Mouse (Mus musculus) liver, adult (tissue): ENCODE data around the gene Acap1.

Experiments
- GATA4 ChIP-seq: IDR thresholded peaks from 2 replicates; pipeline ENCODE4 v1.6.1; 2014; ENCODE audit warnings: mild to moderate bottlenecking, low read length; ENCODE audit not compliant: insufficient replicate concordance

Gene Acap1

GRCm38 (mm10) chr11:69891482-69891881, 3.9 kb downstream of the Acap1 start:
- no peak for TF ChIP-seq GATA4

GRCm38 (mm10) chr11:69886907-69887635, 8.3 kb downstream of the Acap1 start:
- TF ChIP-seq GATA4 = no peak

- TF ChIP-seq GATA4 = no peak
Measured at GRCm38 (mm10) chr11:69884663-69885062, 10.7 kb downstream of the Acap1 start.

GRCm38 (mm10) chr11:69884240-69884639, 11.1 kb downstream of the Acap1 start:
- TF ChIP-seq GATA4 = no peak

GRCm38 (mm10) chr11:69883527-69884151, 11.7 kb downstream of the Acap1 start:
- no peak for TF ChIP-seq GATA4

GRCm38 (mm10) chr11:69883066-69883465, 12.3 kb downstream of the Acap1 start:
- TF ChIP-seq GATA4 = no peak

GRCm38 (mm10) chr11:69881787-69882670, 13.3 kb downstream of the Acap1 start:
- TF ChIP-seq GATA4 = no peak

- TF ChIP-seq GATA4 = peak; percentile 39; the same call in 1 of the 2 replicates
Measured at GRCm38 (mm10) chr11:69880853-69881603, 14.3 kb downstream of the Acap1 start, which contains the start of gene Kctd11. Gene Kctd11, minus strand, starts transcription at chr11:69881406.

- no peak for TF ChIP-seq GATA4
Measured at GRCm38 (mm10) chr11:69880506-69880852, 14.9 kb downstream of the Acap1 start.

GRCm38 (mm10) chr11:69879711-69880110, 15.6 kb downstream of the Acap1 start:
- no peak for TF ChIP-seq GATA4

GRCm38 (mm10) chr11:69878952-69879351, 16.4 kb downstream of the Acap1 start:
- no peak for TF ChIP-seq GATA4

GRCm38 (mm10) chr11:69878399-69878798, 16.9 kb downstream of the Acap1 start:
- TF ChIP-seq GATA4 = no peak

- TF ChIP-seq GATA4 = no peak
Measured at GRCm38 (mm10) chr11:69877878-69878277, 17.5 kb downstream of the Acap1 start, which contains the start of gene Tmem95. Gene Tmem95, minus strand, starts transcription at chr11:69878018.

- no peak for TF ChIP-seq GATA4
Measured at GRCm38 (mm10) chr11:69876867-69877266, 18.5 kb downstream of the Acap1 start.

- peak; percentile 9; the same call in 1 of the 2 replicates for TF ChIP-seq GATA4
Measured at GRCm38 (mm10) chr11:69876186-69876585, 19.2 kb downstream of the Acap1 start.
